Mouse (Mus musculus): ENCODE measurements around the gene Ezr.

GRCm38 (mm10) chr17:6731132-6731531, 51.5 kb downstream of the Ezr start:
- no peak for TF ChIP-seq CTCF (IDR thresholded peaks at IDR 0.05; ENCODE audit: low read depth)
- TF ChIP-seq EP300 (optimal IDR thresholded peaks at IDR 0.05): no peak

All from stomach, postnatal 0 days (tissue).